Mouse (Mus musculus) neural tube, embryonic 14.5 days (tissue): ENCODE data around the gene Arrdc1. TPM values are rescaled to one million over a fixed set of nuclear protein-coding genes. Genes with fewer than 3 reads are reported as not detected.

Experiments used
- ATAC-seq: fragments of 200-750 bp; cut with Nextera tagmentation; 2 replicates; pipeline ENCODE4 v1.8.0; 2017; ENCODE audit warnings: low read depth, mild to moderate bottlenecking, moderate TSS enrichment, moderate library complexity
- H3K27ac ChIP-seq: fragments of 300-500 bp; sonication (generic); 2 replicates; pipeline ENCODE4 v1.5.1; 2014; ENCODE audit warnings: low read depth, mild to moderate bottlenecking, control low read depth, low read length, moderate library complexity, mixed read lengths
- H3K27me3 ChIP-seq: fragments of 300-500 bp; sonication (generic); 2 replicates; pipeline ENCODE4 v1.6.1; 2014; ENCODE audit warnings: low read length; ENCODE audit not compliant: control insufficient read depth, insufficient read depth
- H3K36me3 ChIP-seq: fragments of 300-500 bp; sonication (generic); 2 replicates; pipeline ENCODE4 v1.6.1; 2014; ENCODE audit warnings: low read length, mixed read lengths; ENCODE audit not compliant: control insufficient read depth, insufficient read depth
- H3K4me1 ChIP-seq: fragments of 300-500 bp; sonication (generic); 2 replicates; pipeline ENCODE4 v1.6.1; 2014; ENCODE audit warnings: low read length; ENCODE audit not compliant: control insufficient read depth, insufficient read depth
- H3K4me2 ChIP-seq: fragments of 300-500 bp; sonication (generic); 2 replicates; pipeline ENCODE4 v1.6.1; 2014; ENCODE audit warnings: mild to moderate bottlenecking, low read depth, low read length, control low read depth
- H3K4me3 ChIP-seq: fragments of 300-500 bp; sonication (generic); 2 replicates; pipeline ENCODE4 v1.5.1; 2014; ENCODE audit warnings: low read depth, low read length, control low read depth, mixed read lengths
- H3K9ac ChIP-seq: fragments of 300-500 bp; sonication (generic); replicated peaks from 2 replicates; pipeline ENCODE4 v1.6.1; 2014; ENCODE audit warnings: low read depth, mild to moderate bottlenecking, control low read depth, low read length, mixed read lengths
- H3K9me3 ChIP-seq: fragments of 300-500 bp; sonication (generic); 2 replicates; pipeline ENCODE4 v1.6.1; 2016; ENCODE audit warnings: low read length; ENCODE audit not compliant: control insufficient read depth
- WGBS: fragments of 180-500 bp; shearing (Covaris S2); extraction: QIAGEN DNeasy Blood & Tissue Kit; methylation state at CpG from one replicate; pipeline ENCODE4 v1.1.7; 2014; 5-methylcytosine and 5-hydroxymethylcytosine counted together
- microRNA-seq: library from miRNA; unstranded; fragments of <30 nt; microRNA quantifications from one replicate; pipeline ENCODE4, GENCODE M21; 2016
- polyA plus RNA-seq: library from polyadenylated mRNA; unstranded; fragments of >200 nt; fragmentation: Nextera tagmentation; extraction: Ambion mirVana; gene quantifications from 2 replicates; pipeline ENCODE4 v1.2.1, GENCODE M21; 2014

Arrdc1 gene
- polyA plus RNA-seq, 1 experiment from 2014 or later, result 30.2 TPM

GRCm38 (mm10) chr2:24890541-24891447 is 44.3 kb downstream of the Arrdc1 start:
- Histone ChIP-seq H3K4me2 (no peak overlapping the region), H3K9ac (no peak overlapping the region), H3K27ac (no peak overlapping the region), H3K4me3 (no peak overlapping the region), H3K9me3 (no peaks in the 10 kb centered on the region), H3K27me3 (no peaks in the 10 kb centered on the region), H3K4me1 (no peaks in the 10 kb centered on the region), H3K36me3 (no peaks in the 10 kb centered on the region)
- WGBS, result 64% methylated on average over 6 of the region's 6 CpGs
- no peak for ATAC-seq

- Histone ChIP-seq H3K9me3 (no peaks in the 10 kb centered on the region), H3K4me1 (no peaks in the 10 kb centered on the region), H3K4me3 (no peak overlapping the region), H3K27me3 (no peaks in the 10 kb centered on the region), H3K9ac (no peak overlapping the region), H3K27ac (no peak overlapping the region), H3K4me2 (no peak overlapping the region), H3K36me3 (peaks cover 5% of the 10 kb centered on the region; the same call in 1 of the 2 replicates)
- ATAC-seq, result no peak
- 86% methylated on average over 5 of the region's 5 CpGs for WGBS
Measured at GRCm38 (mm10) chr2:24888895-24889294, 46.2 kb downstream of the Arrdc1 start.

- ATAC-seq, result no peak
- no peaks in the 10 kb centered on the region for H3K9me3 ChIP-seq
- H3K4me1 ChIP-seq, result no peaks in the 10 kb centered on the region
- H3K4me3 ChIP-seq, result no peak overlapping the region
- peaks cover 21% of the 10 kb centered on the region for H3K36me3 ChIP-seq
- 93% methylated on average over 2 of the region's 2 CpGs for WGBS
- H3K27me3 ChIP-seq, result no peaks in the 10 kb centered on the region
- H3K4me2 ChIP-seq, result no peak overlapping the region
- H3K27ac ChIP-seq, result no peak overlapping the region
- H3K9ac ChIP-seq, result no peak overlapping the region
Measured at GRCm38 (mm10) chr2:24880686-24881085, 54.4 kb downstream of the Arrdc1 start.

Small RNA genes within 50 kb of the gene (microRNA-seq; reads per million reads assigned to microRNA genes)
- not detected for gene Gm22875

Other genes with a start within 250 kb of the Arrdc1 start
- gene Cacna1b, start 172.1 kb downstream of the Arrdc1 start, polyA plus RNA-seq, result 19.1 and 20.3 TPM in 2 replicates
- 90.8 and 97.0 TPM in 2 replicates for gene Ehmt1, start 15.6 kb downstream of the Arrdc1 start, polyA plus RNA-seq
- gene Zmynd19, start 14.5 kb upstream of the Arrdc1 start, polyA plus RNA-seq, result 18.1 and 26.0 TPM in 2 replicates
- 34.0 and 39.6 TPM in 2 replicates for gene Dph7, start 27.1 kb upstream of the Arrdc1 start, polyA plus RNA-seq
- gene Mrpl41, start 39.8 kb upstream of the Arrdc1 start, polyA plus RNA-seq, result 173 and 181 TPM in 2 replicates
- gene Pnpla7, start 40.8 kb upstream of the Arrdc1 start, polyA plus RNA-seq, result 3.5 and 3.7 TPM in 2 replicates
- 137 and 143 TPM in 2 replicates for gene Nsmf, start 119.1 kb upstream of the Arrdc1 start, polyA plus RNA-seq
- gene Entpd8, start 145.1 kb upstream of the Arrdc1 start, polyA plus RNA-seq, result 0.27 TPM in 1 of 2 replicates, not detected in the other
- gene Noxa1, start 159.9 kb upstream of the Arrdc1 start, polyA plus RNA-seq, result 0.17 TPM in 1 of 2 replicates, not detected in the other
- gene Nrarp, start 245.5 kb upstream of the Arrdc1 start, polyA plus RNA-seq, result 10.7 and 15.1 TPM in 2 replicates